Mouse (Mus musculus) heart, embryonic 16.5 days (tissue): ENCODE data around the gene Ubald2. TPM values are rescaled to one million over a fixed set of nuclear protein-coding genes. Genes with fewer than 3 reads are reported as not detected.
A peak's percentile ranks its signal among the peaks of the same experiment; 100 is the strongest.
"Not testable (repeated sequence)": the region's sequence is repeated elsewhere in the genome, so short reads cannot be mapped to it uniquely, and the experiment has no call there.

Experiments used
- ATAC-seq: fragments of 200-750 bp; cut with Nextera tagmentation; replicated peaks from 2 replicates; pipeline ENCODE4 v1.8.0; 2017; ENCODE audit warnings: moderate number of reproducible peaks; ENCODE audit not compliant: insufficient read depth, low FRiP score; ENCODE audit errors: extremely low read depth
- H3K27ac ChIP-seq: fragments of 300-500 bp; sonication (generic); 2 replicates; pipeline ENCODE4 v1.5.1; 2014; ENCODE audit warnings: mild to moderate bottlenecking, low read length, control low read depth, moderate library complexity
- H3K27me3 ChIP-seq: fragments of 300-500 bp; sonication (generic); 2 replicates; pipeline ENCODE4 v1.6.1; 2014; ENCODE audit warnings: low read length, mixed read lengths; ENCODE audit not compliant: control insufficient read depth, insufficient read depth
- H3K36me3 ChIP-seq: fragments of 300-500 bp; sonication (generic); 2 replicates; pipeline ENCODE4 v1.6.1; 2014; ENCODE audit not compliant: control insufficient read depth, insufficient read depth
- H3K4me1 ChIP-seq: fragments of 300-500 bp; sonication (generic); 2 replicates; pipeline ENCODE4 v1.6.1; 2014; ENCODE audit warnings: low read length, mixed read lengths; ENCODE audit not compliant: control insufficient read depth, insufficient read depth
- H3K4me2 ChIP-seq: fragments of 300-500 bp; sonication (generic); 2 replicates; pipeline ENCODE4 v1.6.1; 2014; ENCODE audit warnings: low read depth, mild to moderate bottlenecking, control low read depth, low read length
- H3K4me3 ChIP-seq: fragments of 300-500 bp; sonication (generic); 2 replicates; pipeline ENCODE4 v1.5.1; 2014; ENCODE audit warnings: mild to moderate bottlenecking, control low read depth, low read length
- H3K9ac ChIP-seq: fragments of 300-500 bp; sonication (generic); 2 replicates; pipeline ENCODE4 v1.6.1; 2014; ENCODE audit warnings: low read length, control low read depth
- H3K9me3 ChIP-seq: fragments of 300-500 bp; sonication (generic); replicated peaks from 2 replicates; pipeline ENCODE4 v1.6.1; 2016; ENCODE audit warnings: low read length; ENCODE audit not compliant: control insufficient read depth
- WGBS: fragments of 180-500 bp; shearing (Covaris S2); extraction: QIAGEN DNeasy Blood & Tissue Kit; methylation state at CpG from one replicate; pipeline ENCODE4 v1.1.7; 2014; 5-methylcytosine and 5-hydroxymethylcytosine counted together
- polyA plus RNA-seq: library from polyadenylated mRNA; unstranded; fragments of >200 nt; fragmentation: Nextera tagmentation; extraction: Ambion mirVana; gene quantifications from 2 replicates; pipeline ENCODE4 v1.2.1, GENCODE M21; 2015

The Ubald2 gene
- polyA plus RNA-seq, 1 experiment from 2014 or later: 35.4 TPM

DNA sequence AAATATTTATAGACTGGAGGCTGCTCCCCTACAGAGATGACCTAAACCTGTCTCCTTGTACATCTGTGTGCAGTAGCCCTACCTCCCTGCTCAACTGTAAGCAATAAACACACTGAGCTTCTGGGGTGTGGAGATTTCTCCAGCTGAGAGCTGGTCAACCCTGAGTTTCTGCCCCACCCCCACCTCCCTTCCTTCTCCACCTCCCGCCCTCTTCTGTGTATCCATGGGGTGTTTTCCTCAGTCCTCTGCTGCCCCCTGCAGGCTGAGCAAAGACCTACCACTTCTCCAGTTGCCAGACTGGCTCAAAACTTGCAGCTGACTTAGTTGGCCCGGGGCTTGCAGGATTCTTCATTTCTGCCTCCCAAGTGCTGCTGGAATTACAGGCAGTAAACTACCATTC, 29.9 kb downstream of the Ubald2 start:
- H3K36me3 ChIP-seq: no peaks in the 10 kb centered on the region
- ATAC-seq: peak; percentile 62; the same call in 1 of the 2 replicates
- H3K27ac ChIP-seq: no peak overlapping the region
- no peak overlapping the region for H3K9ac ChIP-seq
- H3K27me3 ChIP-seq: 0 out of 2 replicates have a peak, but pooled peaks cover 2% of the 10 kb centered on the region
- H3K4me1 ChIP-seq: no peaks in the 10 kb centered on the region
- H3K4me2 ChIP-seq: no peak overlapping the region
- no peaks in the 10 kb centered on the region for H3K9me3 ChIP-seq
- WGBS: 7% methylated on average over 2 of the region's 2 CpGs
- H3K4me3 ChIP-seq: no peak overlapping the region

DNA sequence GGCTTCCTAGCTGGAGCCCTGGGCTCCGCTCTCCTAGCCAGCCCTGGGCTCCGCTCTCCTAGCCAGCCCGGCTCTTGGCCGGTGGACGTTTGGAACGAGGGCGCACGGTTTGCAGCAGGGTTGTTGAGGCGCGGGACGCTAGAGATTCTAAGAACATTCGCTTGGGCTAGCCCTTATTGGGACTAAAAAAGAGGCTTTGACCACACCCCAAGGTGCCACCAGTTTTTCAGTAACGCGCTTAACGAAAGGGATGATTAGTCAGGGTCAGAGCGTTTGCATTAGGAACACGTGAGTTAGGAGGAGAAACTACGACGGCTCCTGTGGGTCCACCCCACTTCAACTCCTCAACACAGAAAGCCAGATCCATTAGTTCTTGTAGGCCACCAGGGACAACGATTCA, 32.2 kb downstream of the Ubald2 start, which contains the start of gene Qrich2:
Gene Qrich2, minus strand, starts transcription at position 101 of the 400 bp plus-strand sequence.
- no peak within 1 kb of the TSS for H3K4me3 ChIP-seq

DNA sequence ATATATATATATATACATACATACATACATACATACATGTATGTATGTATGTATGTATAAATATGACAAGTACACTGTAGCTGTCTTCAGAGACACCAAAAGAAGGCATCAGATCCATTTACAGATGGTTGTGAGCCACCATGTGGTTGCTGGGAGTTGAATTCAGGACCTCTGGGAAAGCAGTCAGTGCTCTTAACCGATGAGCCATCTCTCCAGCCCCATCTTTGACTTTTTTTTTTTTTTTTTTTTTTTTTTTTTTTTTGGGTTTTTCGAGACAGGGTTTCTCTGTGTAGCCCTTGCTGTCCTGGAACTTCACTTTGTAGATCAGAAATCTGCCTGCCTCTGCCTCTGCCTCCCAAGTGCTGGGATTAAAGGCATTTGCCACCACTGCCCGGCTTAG, 34.4 kb downstream of the Ubald2 start:
- not testable (repeated sequence) for H3K27me3 ChIP-seq

More for the DNA sequence above, 32.2 kb downstream of the Ubald2 start, which contains the start of gene Qrich2:
- H3K27me3 ChIP-seq: 0 out of 2 replicates have a peak, but pooled peaks cover 2% of the 10 kb centered on the region
- WGBS: 50% methylated on average over 20 of the region's 20 CpGs
- ATAC-seq: no peak
- no peak within 1 kb of the TSS for H3K9ac ChIP-seq
- peaks cover 13% of the 10 kb centered on the region for H3K36me3 ChIP-seq
- peaks cover 8% of the 10 kb centered on the region for H3K4me1 ChIP-seq
- no peaks in the 10 kb centered on the region for H3K9me3 ChIP-seq
- H3K4me2 ChIP-seq: no peak within 1 kb of the TSS
- no peak within 1 kb of the TSS for H3K27ac ChIP-seq

GRCm38 (mm10) chr11:116470249-116470648, 36.4 kb downstream of the Ubald2 start:
- Histone ChIP-seq H3K27ac (peak overlapping the region; percentile 86), H3K4me3 (no peak overlapping the region), H3K27me3 (0 out of 2 replicates have a peak, but pooled peaks cover under 1% of the 10 kb centered on the region), H3K4me2 (no peak overlapping the region), H3K36me3 (peaks cover 41% of the 10 kb centered on the region), H3K4me1 (peaks cover 10% of the 10 kb centered on the region), H3K9ac (no peak overlapping the region), H3K9me3 (no peaks in the 10 kb centered on the region)
- ATAC-seq: no peak
- 85% methylated on average over 3 of the region's 3 CpGs for WGBS

More for the DNA sequence above, 34.4 kb downstream of the Ubald2 start:
- not testable (repeated sequence) for H3K9me3 ChIP-seq, ATAC-seq, H3K4me3 ChIP-seq, H3K27ac ChIP-seq, H3K4me1 ChIP-seq, H3K9ac ChIP-seq, H3K4me2 ChIP-seq
- peaks cover 35% of the 10 kb centered on the region for H3K36me3 ChIP-seq
- 83% methylated on average over 3 of the region's 3 CpGs for WGBS

- H3K9ac ChIP-seq: peak overlapping the region; percentile 31
- H3K4me3 ChIP-seq: no peak overlapping the region
- peaks cover 11% of the 10 kb centered on the region for H3K4me1 ChIP-seq
- ATAC-seq: peak; percentile 83
- H3K4me2 ChIP-seq: no peak overlapping the region
- H3K27me3 ChIP-seq: no peaks in the 10 kb centered on the region
- WGBS: 56% methylated on average over 4 of the region's 4 CpGs
- peaks cover 41% of the 10 kb centered on the region for H3K36me3 ChIP-seq
- peak overlapping the region; percentile 86 for H3K27ac ChIP-seq
- H3K9me3 ChIP-seq: no peaks in the 10 kb centered on the region
Observed at GRCm38 (mm10) chr11:116470896-116471295, 37.0 kb downstream of the Ubald2 start.

DNA sequence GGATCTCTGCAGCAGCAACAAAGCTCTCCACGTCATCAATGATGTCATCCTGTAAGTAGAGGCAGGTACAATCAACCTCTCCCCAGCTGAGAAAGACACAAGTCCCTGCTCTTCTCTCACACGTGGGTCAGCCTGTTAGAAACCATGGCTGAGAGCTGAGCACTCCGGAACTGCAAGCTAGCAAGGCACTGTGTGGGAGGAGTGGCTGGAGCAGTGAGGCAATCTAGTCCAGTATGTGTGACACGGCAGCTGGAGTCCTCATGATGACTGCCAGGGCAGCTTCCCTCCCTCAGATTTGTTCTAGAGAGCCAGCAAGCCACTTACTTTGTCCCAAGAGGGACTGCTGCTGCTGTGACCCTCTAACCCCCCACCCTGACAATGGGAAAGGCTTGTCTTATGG, 38.4 kb downstream of the Ubald2 start:
- no peak for ATAC-seq
- H3K9me3 ChIP-seq: no peaks in the 10 kb centered on the region
- H3K36me3 ChIP-seq: peaks cover 51% of the 10 kb centered on the region
- peaks cover 14% of the 10 kb centered on the region for H3K4me1 ChIP-seq
- no peak overlapping the region for H3K4me2 ChIP-seq
- H3K27ac ChIP-seq: no peak overlapping the region
- 63% methylated on average over 4 of the region's 4 CpGs for WGBS
- no peak overlapping the region for H3K9ac ChIP-seq
- H3K4me3 ChIP-seq: no peak overlapping the region
- no peaks in the 10 kb centered on the region for H3K27me3 ChIP-seq

DNA sequence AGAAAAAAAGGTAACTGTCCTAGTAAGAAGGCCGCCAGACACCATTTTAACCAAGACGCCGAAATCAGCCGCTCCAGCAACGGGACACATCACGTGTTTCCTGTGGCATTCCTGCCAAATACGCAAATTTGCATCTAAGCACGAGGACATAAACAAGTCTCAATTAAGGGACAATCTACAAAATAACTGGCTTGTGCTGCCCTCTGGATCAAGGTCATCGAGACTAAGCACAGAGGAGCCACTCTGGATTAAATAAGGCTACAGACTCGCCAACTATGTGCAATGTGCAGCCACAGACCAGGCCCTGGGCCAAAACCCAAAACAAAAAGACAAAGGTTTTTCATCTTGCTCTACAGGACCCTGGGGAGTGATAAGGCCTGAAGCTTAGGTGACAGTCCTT, 42.1 kb downstream of the Ubald2 start:
- ATAC-seq: no peak
- H3K36me3 ChIP-seq: peaks cover 71% of the 10 kb centered on the region
- no peaks in the 10 kb centered on the region for H3K27me3 ChIP-seq
- no peaks in the 10 kb centered on the region for H3K9me3 ChIP-seq
- no peak overlapping the region for H3K4me2 ChIP-seq
- peaks cover 7% of the 10 kb centered on the region for H3K4me1 ChIP-seq
- peak overlapping the region; percentile 23; the same call in 1 of the 2 replicates for H3K9ac ChIP-seq
- WGBS: 80% methylated on average over 10 of the region's 10 CpGs
- H3K4me3 ChIP-seq: no peak overlapping the region
- H3K27ac ChIP-seq: peak overlapping the region; percentile 36

GRCm38 (mm10) chr11:116476696-116477095, 42.8 kb downstream of the Ubald2 start:
- Histone ChIP-seq H3K4me3 (no peak overlapping the region), H3K9me3 (no peaks in the 10 kb centered on the region), H3K4me1 (peaks cover 5% of the 10 kb centered on the region), H3K27ac (peak overlapping the region; percentile 36), H3K4me2 (no peak overlapping the region), H3K36me3 (peaks cover 69% of the 10 kb centered on the region), H3K9ac (no peak overlapping the region), H3K27me3 (no peaks in the 10 kb centered on the region)
- ATAC-seq: no peak
- 91% methylated on average over 6 of the region's 6 CpGs for WGBS

DNA sequence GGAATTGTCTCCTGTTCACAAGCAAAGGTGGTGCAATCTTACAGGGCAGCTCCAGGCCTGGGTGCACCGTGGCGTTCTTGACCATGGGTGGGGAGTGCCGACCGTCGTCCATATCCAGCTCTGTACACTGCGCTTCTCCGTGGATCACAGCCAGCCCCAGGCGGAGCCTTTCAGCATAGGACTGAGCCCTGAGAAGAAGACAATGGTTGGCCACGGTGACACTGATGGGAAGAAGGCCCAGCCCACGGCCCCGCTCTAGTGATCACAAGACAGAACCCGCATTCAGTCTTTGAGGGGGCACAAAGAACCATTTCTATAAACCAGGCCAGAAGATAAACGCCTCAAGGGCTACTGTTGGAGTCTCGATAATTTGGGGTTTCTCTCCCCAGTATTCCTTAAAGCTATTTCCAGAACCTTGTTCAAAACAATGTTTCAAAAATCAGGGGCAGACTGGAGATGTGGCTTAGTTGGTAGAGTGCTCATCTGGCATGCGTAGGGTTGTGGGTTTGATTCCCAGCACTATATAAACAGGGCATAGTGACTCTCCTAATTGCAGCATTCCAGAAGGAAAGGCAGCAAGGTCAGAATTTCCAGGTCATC, 43.4 kb downstream of the Ubald2 start:
- no peaks in the 10 kb centered on the region for H3K27me3 ChIP-seq
- no peak overlapping the region for H3K4me3 ChIP-seq
- WGBS: 92% methylated on average over 15 of the region's 15 CpGs
- no peak for ATAC-seq
- peaks cover 69% of the 10 kb centered on the region for H3K36me3 ChIP-seq
- no peaks in the 10 kb centered on the region for H3K9me3 ChIP-seq
- no peak overlapping the region for H3K27ac ChIP-seq
- H3K4me2 ChIP-seq: no peak overlapping the region
- peaks cover 5% of the 10 kb centered on the region for H3K4me1 ChIP-seq
- no peak overlapping the region for H3K9ac ChIP-seq
